Mouse (Mus musculus) brown adipose tissue, adult 24 weeks (tissue): Measurements from ENCODE around the gene Pip5k1c. TPM values are rescaled to one million over a fixed set of nuclear protein-coding genes. Genes with fewer than 3 reads are reported as not detected.

Source experiments
- H3K27ac ChIP-seq: fragments of 200-500 bp; replicated peaks from 2 replicates; pipeline ENCODE4 v1.5.1; 2012; ENCODE audit warnings: low read depth, mild to moderate bottlenecking, low read length
- H3K4me1 ChIP-seq: fragments of 200-500 bp; 2 replicates; pipeline ENCODE4 v1.6.1; 2012; ENCODE audit warnings: low read length, mixed read lengths; ENCODE audit not compliant: control insufficient read depth, insufficient read depth, insufficient read length
- H3K4me3 ChIP-seq: fragments of 200-500 bp; 2 replicates; pipeline ENCODE4 v1.5.1; 2012; ENCODE audit warnings: low read depth, mild to moderate bottlenecking, low read length, moderate library complexity; ENCODE audit not compliant: insufficient read depth
- polyA plus RNA-seq: library from polyadenylated mRNA; stranded (reverse); fragments of >200 nt; gene quantifications from 2 replicates; pipeline ENCODE4 v1.2.4, GENCODE M21; 2012; ENCODE audit not compliant: missing spikeins, insufficient read depth, insufficient read length

The Pip5k1c gene
- polyA plus RNA-seq, 1 experiment = 12.4 TPM

- H3K4me3 ChIP-seq = peak overlapping the region; percentile 83
- H3K4me1 ChIP-seq = peaks cover 8% of the 10 kb centered on the region; the same call in 1 of the 2 replicates
These were observed 24.7 kb upstream of the Pip5k1c start for GRCm38 (mm10) chr10:81268056-81268455.

GRCm38 (mm10) chr10:81268643-81269412, 23.9 kb upstream of the Pip5k1c start:
- H3K27ac ChIP-seq = peak overlapping the region; percentile 92
- peak overlapping the region; percentile 83 for H3K4me3 ChIP-seq

More at GRCm38 (mm10) chr10:81268056-81268455, 24.7 kb upstream of the Pip5k1c start:
- H3K27ac ChIP-seq = peak overlapping the region; percentile 92

DNA sequence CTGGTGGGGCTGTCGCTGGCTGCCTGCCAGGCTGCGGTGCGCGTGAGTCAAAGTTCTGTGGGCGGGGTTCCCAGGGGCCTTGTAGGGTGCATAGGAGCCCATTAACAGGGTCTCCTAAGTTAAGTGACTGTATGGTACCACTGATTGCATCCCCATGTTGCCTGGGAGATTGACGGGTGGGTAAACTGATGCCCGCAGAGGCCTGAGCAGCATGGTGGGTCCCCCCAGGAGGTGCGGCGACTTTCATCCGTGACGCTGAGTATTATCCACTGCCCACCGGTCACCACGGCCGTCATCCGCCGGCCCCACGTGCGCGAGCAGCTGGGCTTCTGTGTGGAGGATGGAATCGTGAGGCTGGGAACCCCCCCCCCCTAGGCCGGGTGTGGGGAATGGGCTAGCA, 20.4 kb upstream of the Pip5k1c start:
- no peak overlapping the region for H3K4me3 ChIP-seq
- H3K4me1 ChIP-seq = peaks cover 8% of the 10 kb centered on the region; the same call in 1 of the 2 replicates
- H3K27ac ChIP-seq = no peak overlapping the region

More at GRCm38 (mm10) chr10:81268643-81269412, 23.9 kb upstream of the Pip5k1c start:
- peaks cover 8% of the 10 kb centered on the region; the same call in 1 of the 2 replicates for H3K4me1 ChIP-seq

DNA sequence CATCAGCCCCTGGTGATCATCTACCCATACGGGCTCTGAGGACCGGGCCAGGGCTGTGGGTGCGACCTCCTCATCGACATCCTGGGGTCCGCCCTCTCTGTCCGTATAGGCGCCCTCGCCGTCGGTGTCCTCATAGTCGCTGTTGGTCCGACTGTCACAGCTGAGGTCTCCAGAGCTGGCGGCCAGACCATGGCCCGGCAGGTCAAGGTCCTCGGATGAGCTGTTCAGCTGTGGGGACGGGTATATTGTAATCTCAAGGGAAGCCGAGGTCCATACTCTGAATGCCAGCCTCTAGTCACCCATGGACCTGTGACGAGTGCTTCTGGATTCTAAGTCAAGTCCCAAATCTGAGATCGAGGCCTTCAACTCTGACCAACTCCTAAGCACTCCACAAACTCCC, 18.9 kb upstream of the Pip5k1c start:
- H3K4me1 ChIP-seq = peaks cover 6% of the 10 kb centered on the region; the same call in 1 of the 2 replicates
- no peak overlapping the region for H3K4me3 ChIP-seq
- no peak overlapping the region for H3K27ac ChIP-seq

DNA sequence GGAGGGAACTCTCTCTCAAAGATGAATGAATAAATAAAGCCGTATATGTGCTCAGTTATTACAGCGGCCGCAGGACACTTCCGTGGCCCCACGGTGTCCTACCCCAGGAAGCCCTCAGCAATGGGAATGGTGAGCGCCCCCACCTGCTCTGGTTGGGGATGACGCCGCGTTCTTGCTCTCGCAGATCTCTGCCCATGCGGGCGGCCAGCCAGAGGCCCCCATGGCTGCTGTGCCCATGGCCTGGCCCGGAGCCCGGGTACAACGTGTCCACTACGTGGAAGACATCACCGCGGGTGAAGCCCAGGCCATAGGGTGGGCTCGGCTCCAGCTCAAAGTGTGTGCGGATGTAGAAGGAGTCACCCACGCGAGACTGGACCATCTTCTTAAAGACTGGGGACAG, 15.1 kb upstream of the Pip5k1c start:
- H3K4me1 ChIP-seq = no peaks in the 10 kb centered on the region
- H3K27ac ChIP-seq = no peak overlapping the region
- H3K4me3 ChIP-seq = no peak overlapping the region

GRCm38 (mm10) chr10:81279496-81279895, 13.3 kb upstream of the Pip5k1c start:
- no peak overlapping the region for H3K4me3 ChIP-seq
- no peak overlapping the region for H3K27ac ChIP-seq
- H3K4me1 ChIP-seq = no peaks in the 10 kb centered on the region

DNA sequence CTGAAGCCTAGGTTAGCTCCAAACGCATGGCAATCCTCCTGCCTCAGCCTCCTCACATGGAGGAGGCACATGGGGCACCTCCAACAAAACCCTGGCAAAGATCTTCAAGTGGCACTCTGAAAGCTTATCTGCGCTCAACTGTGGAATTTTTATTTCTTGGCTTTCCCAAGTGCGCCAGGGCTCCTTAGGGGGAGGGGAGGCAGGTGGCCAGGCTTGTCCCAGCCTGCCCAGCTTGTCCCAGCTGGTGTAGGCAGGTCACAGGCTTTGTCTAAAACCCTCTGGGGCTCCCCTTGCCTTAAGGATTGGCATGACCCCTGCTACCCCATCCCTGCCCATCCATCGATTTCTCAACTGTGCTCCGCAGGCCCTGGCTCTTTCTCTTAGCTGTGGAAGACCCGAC, 8.6 kb upstream of the Pip5k1c start:
- H3K4me1 ChIP-seq = no peaks in the 10 kb centered on the region
- H3K4me3 ChIP-seq = no peak overlapping the region
- H3K27ac ChIP-seq = no peak overlapping the region

DNA sequence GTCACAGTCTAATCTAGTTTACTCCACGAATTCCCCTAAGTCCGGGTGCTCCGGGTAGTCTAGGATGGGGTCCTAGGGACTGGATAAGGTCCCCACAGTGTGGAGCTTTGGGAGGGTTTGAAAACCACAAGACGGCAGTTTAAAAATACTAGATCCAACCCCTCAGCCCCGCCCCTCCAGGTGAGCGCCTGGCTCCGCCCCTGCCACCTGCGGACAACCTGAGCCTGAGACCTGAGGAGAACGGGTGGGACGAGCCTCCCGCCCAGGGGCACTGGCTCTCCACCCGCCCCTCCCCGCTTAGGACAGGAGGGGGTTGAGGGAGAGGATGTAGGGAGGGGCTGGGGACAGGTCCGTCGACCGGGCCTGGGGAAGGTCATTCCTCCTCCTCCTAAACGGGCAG, 8.0 kb upstream of the Pip5k1c start:
- Histone ChIP-seq H3K4me3 (no peak overlapping the region), H3K27ac (no peak overlapping the region), H3K4me1 (no peaks in the 10 kb centered on the region)

GRCm38 (mm10) chr10:81285694-81286450, 6.9 kb upstream of the Pip5k1c start:
- peak overlapping the region; percentile 49 for H3K4me3 ChIP-seq
- no peaks in the 10 kb centered on the region for H3K4me1 ChIP-seq
- H3K27ac ChIP-seq = no peak overlapping the region

DNA sequence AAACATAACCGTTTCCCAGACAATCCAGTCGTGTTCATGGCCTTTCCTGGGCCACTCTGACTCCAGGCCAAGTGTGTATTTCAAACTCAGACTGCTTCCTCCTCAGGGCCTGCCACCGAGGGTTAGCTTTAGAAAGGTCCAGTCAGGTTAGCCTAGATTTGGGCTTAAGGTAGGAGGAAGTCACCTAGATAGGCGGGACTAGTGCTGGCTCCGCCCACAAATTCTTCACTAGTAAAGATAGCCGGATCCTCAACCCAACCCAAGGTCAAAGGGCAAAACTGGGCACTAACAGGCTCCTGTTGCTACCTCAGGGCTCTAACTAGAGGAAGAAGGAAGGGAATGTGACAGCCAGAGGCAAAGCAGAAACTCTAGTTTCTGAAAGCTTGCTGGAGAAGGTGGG, 6.2 kb upstream of the Pip5k1c start:
- Histone ChIP-seq H3K4me3 (no peak overlapping the region), H3K27ac (no peak overlapping the region)

DNA sequence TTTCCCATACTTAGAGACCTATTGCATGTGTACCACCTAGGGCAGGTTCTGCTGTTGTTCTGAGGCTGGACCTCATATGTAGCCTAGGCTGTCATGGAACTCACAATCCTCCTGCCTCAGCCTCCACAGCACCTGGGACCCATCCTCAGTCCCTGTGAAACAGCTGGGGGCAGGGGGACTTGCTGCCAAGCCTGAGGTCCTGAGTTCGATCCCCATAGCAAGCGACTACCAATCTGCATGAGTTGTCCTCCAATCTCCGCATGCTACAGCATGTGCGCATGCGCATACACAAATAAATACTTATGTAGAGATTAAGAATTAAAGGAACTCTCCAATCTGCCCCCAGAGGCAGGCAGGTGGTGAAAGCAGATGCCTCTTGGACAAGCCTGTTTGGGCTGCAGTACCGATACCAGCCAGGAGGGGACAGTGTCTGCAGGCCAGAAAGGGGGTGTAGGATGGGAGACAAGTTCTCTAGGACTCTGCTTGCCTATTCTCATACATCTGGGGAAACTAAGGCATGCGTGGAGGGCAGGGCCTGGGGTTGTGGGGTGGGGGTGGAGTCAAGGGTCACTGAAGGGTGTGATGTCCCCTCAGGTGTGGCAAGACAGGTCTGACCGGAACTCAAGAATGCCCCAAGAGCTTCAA, 5.1 kb upstream of the Pip5k1c start:
- H3K4me3 ChIP-seq = no peak overlapping the region
- no peaks in the 10 kb centered on the region for H3K4me1 ChIP-seq
- no peak overlapping the region for H3K27ac ChIP-seq

More for the DNA sequence above, 6.2 kb upstream of the Pip5k1c start:
- no peaks in the 10 kb centered on the region for H3K4me1 ChIP-seq

DNA sequence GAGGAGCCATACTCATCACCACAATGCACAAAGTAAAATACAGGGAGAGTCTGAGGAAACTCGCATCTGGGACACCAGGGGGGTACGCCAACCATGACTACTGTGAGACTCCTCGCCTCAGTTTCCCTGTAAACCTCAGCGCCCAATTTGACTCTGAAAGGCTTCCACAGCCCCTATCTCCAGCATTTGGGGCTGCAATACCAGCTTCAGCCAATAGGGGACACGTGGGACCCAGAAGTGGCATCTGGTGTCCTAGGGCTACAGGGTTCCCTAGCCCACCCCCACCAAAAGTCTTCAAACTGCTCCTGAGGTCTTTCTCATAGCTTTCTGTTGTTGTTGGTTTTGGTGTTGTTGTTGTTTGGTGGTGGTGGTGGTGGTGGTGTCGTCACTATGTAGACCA, 4.2 kb upstream of the Pip5k1c start:
- no peak overlapping the region for H3K4me3 ChIP-seq
- no peaks in the 10 kb centered on the region for H3K4me1 ChIP-seq
- no peak overlapping the region for H3K27ac ChIP-seq

- H3K4me3 ChIP-seq = no peak overlapping the region
- peaks cover 2% of the 10 kb centered on the region; the same call in 1 of the 2 replicates for H3K4me1 ChIP-seq
- no peak overlapping the region for H3K27ac ChIP-seq
These were observed 3.5 kb upstream of the Pip5k1c start for GRCm38 (mm10) chr10:81289278-81289677.

- H3K4me3 ChIP-seq = no peak overlapping the region
- H3K27ac ChIP-seq = no peak overlapping the region
- H3K4me1 ChIP-seq = peaks cover 6% of the 10 kb centered on the region
These were observed 3.0 kb upstream of the Pip5k1c start for GRCm38 (mm10) chr10:81289811-81290210.
